Mouse (Mus musculus) testis, adult 2 months (tissue): ENCODE results near the gene C1ql4. TPM values are rescaled to one million over a fixed set of nuclear protein-coding genes. Genes with fewer than 3 reads are reported as not detected.
A peak's percentile ranks its signal among the peaks of the same experiment; 100 is the strongest.

Source experiments
- H3K27ac ChIP-seq: fragments of 200-500 bp; 2 replicates; pipeline ENCODE4 v1.5.1; 2012; ENCODE audit warnings: low read depth, low read length; ENCODE audit not compliant: control insufficient read depth, insufficient read depth
- H3K27me3 ChIP-seq: fragments of 200-500 bp; 2 replicates; pipeline ENCODE4 v1.6.1; 2012; ENCODE audit warnings: mild to moderate bottlenecking, low read length, moderate library complexity; ENCODE audit not compliant: control insufficient read depth, insufficient read depth
- H3K36me3 ChIP-seq: fragments of 200-500 bp; 2 replicates; pipeline ENCODE4 v1.6.1; 2012; ENCODE audit warnings: mild to moderate bottlenecking, low read length; ENCODE audit not compliant: control insufficient read depth, insufficient read depth
- H3K4me1 ChIP-seq: fragments of 200-500 bp; 2 replicates; pipeline ENCODE4 v1.6.1; 2012; ENCODE audit warnings: low read length; ENCODE audit not compliant: control insufficient read depth, insufficient read depth
- H3K4me3 ChIP-seq: fragments of 200-500 bp; 2 replicates; pipeline ENCODE4 v1.5.1; 2012; ENCODE audit warnings: low read depth, mild to moderate bottlenecking, low read length, moderate library complexity, mixed read lengths; ENCODE audit not compliant: control insufficient read depth
- CTCF ChIP-seq: fragments of 200-500 bp; IDR thresholded peaks from 2 replicates; pipeline ENCODE4 v1.5.1; 2012; ENCODE audit warnings: low read depth, mild to moderate bottlenecking, inconsistent platforms, low read length, moderate library complexity; ENCODE audit not compliant: control insufficient read depth, insufficient read depth, insufficient replicate concordance
- POLR2A ChIP-seq: fragments of 200-500 bp; IDR thresholded peaks from 2 replicates; pipeline ENCODE4 v1.6.1; 2012; ENCODE audit warnings: low read depth, mild to moderate bottlenecking, inconsistent platforms, low read length, moderate library complexity; ENCODE audit not compliant: control insufficient read depth
- polyA plus RNA-seq: library from polyadenylated mRNA; depleted of rRNA; stranded (reverse); fragments of >200 nt; gene quantifications from 2 replicates; pipeline ENCODE4 v1.2.3, GENCODE M21; 2012

Gene C1ql4
- polyA plus RNA-seq, 1 experiment, result 0.72 TPM

DNA sequence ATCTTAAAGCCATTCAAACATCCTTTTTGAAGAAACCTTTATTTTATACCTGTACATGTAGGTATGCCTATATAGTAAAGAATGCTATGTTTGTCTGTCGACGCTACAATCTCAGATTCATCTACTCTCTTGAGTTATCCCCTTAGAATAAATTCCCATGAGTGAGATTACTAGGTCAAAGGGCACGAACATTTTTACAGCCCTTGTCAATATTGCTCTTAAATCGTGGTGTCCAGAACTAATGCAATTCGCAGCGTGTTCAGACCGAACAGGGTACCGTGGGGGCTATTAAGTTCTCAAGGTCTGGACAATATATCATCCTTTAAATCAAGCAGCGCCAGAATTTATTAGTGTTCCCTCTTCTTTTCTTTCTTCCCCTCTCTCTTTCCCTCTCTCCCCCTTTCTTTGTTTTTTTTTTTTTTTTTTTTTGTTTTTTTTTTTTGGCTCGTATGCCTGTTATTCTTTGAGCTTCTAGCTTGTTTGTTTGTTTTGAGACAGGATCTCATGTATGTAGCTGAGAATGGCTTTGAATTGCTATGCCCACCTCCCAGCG, 25.3 kb upstream of the C1ql4 start:
- no peak overlapping the region for H3K4me3 ChIP-seq
- no peaks in the 10 kb centered on the region for H3K27me3 ChIP-seq
- no peak overlapping the region for H3K27ac ChIP-seq
- H3K4me1 ChIP-seq, result peaks cover 2% of the 10 kb centered on the region; the same call in 1 of the 2 replicates
- no peaks in the 10 kb centered on the region for H3K36me3 ChIP-seq
- TF ChIP-seq CTCF (no peak), POLR2A (no peak)

DNA sequence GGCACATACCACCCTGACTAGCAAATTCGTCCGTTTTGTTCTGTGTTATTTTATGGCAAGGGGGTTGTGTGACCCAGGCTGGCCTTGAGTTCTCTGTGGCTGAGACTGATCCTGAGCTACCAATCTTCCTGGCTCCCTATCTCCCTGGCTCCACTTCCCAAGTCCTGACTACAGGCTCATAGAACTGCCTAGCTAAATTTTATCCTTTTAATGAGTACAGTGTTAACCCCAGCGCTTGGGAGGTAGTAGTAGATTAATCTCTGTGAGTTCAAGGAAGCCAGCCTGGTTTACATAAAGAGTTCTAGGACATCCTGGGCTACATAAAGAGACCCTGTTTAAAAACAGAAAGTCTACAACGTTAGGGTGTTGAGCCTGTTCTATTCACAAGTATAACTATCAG, 24.2 kb upstream of the C1ql4 start:
- Histone ChIP-seq H3K4me1 (peaks cover 2% of the 10 kb centered on the region; the same call in 1 of the 2 replicates), H3K27ac (no peak overlapping the region), H3K36me3 (no peaks in the 10 kb centered on the region), H3K27me3 (no peaks in the 10 kb centered on the region), H3K4me3 (no peak overlapping the region)
- TF ChIP-seq CTCF (no peak), POLR2A (no peak)

DNA sequence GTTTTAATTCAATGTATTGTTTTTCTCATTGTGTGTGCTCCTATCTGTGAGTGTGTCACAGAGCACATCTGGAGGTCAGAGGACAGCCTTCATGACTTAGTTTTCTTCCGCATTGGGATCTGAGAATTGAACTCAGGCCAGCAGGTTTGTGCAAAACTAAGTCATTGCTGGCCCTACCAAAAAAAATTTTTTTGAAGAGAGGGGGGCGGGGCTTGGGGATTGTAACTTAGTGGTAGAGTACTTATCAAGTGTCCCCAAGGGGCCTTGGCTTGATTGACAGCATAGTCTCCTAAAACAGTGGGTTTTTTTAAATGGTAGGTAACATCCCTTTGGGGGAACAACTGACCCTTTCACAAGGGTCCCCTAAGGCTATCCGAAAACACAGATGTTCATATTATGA, 23.5 kb upstream of the C1ql4 start:
- Histone ChIP-seq H3K4me3 (no peak overlapping the region), H3K27ac (no peak overlapping the region), H3K36me3 (no peaks in the 10 kb centered on the region), H3K27me3 (no peaks in the 10 kb centered on the region), H3K4me1 (peaks cover 2% of the 10 kb centered on the region; the same call in 1 of the 2 replicates)
- no peak for TF ChIP-seq POLR2A
- TF ChIP-seq CTCF, result no peak

DNA sequence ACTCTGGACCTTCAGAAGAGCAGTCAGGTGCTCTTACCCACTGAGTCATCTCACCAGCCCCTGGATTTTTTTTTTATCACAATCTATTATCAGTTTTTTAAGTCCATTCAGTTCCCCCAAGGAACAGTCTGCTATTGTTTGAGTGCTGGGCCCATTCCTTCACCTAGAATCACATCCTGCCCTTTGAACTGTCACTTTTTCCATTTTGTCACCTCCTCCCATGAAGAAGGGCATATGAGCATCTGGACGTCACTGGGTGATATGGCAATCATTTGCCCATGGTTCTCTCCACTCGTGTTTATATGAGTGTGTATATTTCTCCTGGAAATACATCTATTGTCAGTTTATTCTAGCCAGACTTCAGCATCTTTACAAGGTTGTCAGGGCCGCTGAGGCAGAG, 20.2 kb upstream of the C1ql4 start:
- H3K4me3 ChIP-seq, result no peak overlapping the region
- H3K27ac ChIP-seq, result no peak overlapping the region
- no peak for TF ChIP-seq CTCF
- TF ChIP-seq POLR2A, result no peak
- H3K4me1 ChIP-seq, result no peaks in the 10 kb centered on the region
- H3K27me3 ChIP-seq, result no peaks in the 10 kb centered on the region
- H3K36me3 ChIP-seq, result no peaks in the 10 kb centered on the region

DNA sequence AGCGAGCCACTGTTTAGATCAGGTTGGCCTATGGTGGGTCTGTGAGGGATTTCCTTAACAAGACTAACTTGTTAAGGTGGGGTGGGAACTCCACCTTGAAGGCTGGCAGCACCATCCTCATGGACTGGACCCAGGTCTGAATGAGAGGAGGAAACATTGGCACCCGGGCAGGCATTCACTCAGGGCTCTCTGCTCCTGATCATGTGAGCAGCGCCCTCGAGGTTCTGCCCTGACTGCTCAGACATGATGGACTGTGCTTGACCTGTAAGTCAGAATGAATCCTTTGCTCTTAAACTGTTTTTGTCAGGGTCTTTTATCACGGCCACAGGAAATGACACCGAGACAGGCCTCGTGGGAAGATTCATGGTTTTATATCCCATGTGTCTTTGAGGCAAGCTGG, 17.6 kb upstream of the C1ql4 start:
- no peak overlapping the region for H3K4me3 ChIP-seq
- no peaks in the 10 kb centered on the region for H3K27me3 ChIP-seq
- no peak overlapping the region for H3K27ac ChIP-seq
- H3K4me1 ChIP-seq, result no peaks in the 10 kb centered on the region
- H3K36me3 ChIP-seq, result no peaks in the 10 kb centered on the region
- TF ChIP-seq POLR2A (no peak), CTCF (no peak)

DNA sequence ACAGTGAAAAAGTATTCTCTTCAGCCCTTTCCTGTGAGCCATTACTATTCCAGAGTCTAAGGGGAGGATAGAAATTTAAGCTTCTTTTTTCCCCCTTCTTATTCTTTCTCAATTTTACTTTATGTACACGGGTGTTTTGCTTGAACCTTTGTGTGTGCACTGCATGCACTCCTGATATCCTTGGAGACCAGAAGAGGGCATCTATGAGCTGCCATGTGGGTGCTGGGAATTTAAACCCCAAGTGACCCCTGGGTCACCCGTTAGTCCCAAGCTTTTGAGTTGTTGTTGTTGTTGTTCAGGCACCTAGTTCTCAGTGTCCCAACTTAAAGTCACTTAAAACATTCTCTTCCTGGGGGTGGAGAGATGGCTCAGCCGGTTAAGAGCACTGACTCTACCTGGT, 12.4 kb upstream of the C1ql4 start:
- TF ChIP-seq POLR2A, result no peak
- TF ChIP-seq CTCF, result no peak
- H3K4me3 ChIP-seq, result no peak overlapping the region
- H3K27me3 ChIP-seq, result peaks cover 21% of the 10 kb centered on the region
- peaks cover 14% of the 10 kb centered on the region for H3K4me1 ChIP-seq
- H3K36me3 ChIP-seq, result no peaks in the 10 kb centered on the region
- no peak overlapping the region for H3K27ac ChIP-seq

DNA sequence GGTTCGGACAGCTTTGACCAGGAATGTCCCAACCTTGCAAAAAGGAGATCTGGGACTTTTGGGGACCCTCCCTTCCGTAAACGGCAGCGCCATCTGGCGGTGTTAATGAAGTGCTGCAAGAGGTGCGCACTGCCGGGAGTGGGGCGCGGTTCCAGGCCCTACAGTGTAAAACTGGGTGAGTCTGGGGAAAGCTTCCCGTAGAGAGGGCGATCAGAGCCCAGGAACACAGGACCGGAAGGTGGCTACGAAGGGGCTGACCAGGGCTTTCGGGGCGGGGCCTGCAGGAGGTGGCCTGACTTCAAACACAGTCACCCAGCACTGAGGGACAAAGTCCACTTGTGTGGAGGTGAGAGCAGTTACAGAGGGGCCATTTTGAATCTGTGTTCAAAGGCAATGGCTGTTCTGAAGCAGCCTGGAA, 11.5 kb upstream of the C1ql4 start:
- Histone ChIP-seq H3K27me3 (peaks cover 23% of the 10 kb centered on the region), H3K4me3 (peak overlapping the region; percentile 63), H3K27ac (no peak overlapping the region), H3K4me1 (peaks cover 19% of the 10 kb centered on the region), H3K36me3 (no peaks in the 10 kb centered on the region)
- peak; percentile 82; the same call in 1 of the 2 replicates for TF ChIP-seq CTCF
- no peak for TF ChIP-seq POLR2A

DNA sequence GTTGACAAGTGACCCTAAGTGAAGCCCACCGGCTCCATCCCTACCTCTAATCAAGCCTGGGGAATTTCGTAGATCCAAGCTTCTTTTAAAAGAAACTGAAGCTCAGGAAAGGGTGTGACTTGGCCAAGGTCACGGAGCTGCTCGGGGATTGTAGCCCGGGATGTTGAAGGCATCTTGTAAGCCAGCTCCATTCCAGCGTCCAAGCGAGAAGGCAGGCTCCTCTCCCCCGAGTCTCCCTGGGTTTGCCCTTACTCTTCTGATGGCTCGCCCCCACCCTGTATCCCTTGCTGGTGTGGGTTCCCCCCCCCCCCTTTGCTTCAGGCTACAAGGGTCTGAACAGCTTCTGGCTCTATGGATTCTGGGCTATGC, 10.9 kb upstream of the C1ql4 start:
- TF ChIP-seq CTCF (no peak), POLR2A (no peak)
- H3K27ac ChIP-seq, result no peak overlapping the region
- H3K27me3 ChIP-seq, result peaks cover 23% of the 10 kb centered on the region
- H3K36me3 ChIP-seq, result no peaks in the 10 kb centered on the region
- H3K4me1 ChIP-seq, result peaks cover 19% of the 10 kb centered on the region
- H3K4me3 ChIP-seq, result peak overlapping the region; percentile 66
